Mouse (Mus musculus): Measurements from ENCODE around the gene Vcl. TPM values are rescaled to one million over a fixed set of nuclear protein-coding genes. Genes with fewer than 3 reads are reported as not detected.
A peak's percentile ranks its signal among the peaks of the same experiment; 100 is the strongest.

Vcl gene
- polyA plus RNA-seq, 1 experiment from 2014 or later, result 9.0 TPM

DNA sequence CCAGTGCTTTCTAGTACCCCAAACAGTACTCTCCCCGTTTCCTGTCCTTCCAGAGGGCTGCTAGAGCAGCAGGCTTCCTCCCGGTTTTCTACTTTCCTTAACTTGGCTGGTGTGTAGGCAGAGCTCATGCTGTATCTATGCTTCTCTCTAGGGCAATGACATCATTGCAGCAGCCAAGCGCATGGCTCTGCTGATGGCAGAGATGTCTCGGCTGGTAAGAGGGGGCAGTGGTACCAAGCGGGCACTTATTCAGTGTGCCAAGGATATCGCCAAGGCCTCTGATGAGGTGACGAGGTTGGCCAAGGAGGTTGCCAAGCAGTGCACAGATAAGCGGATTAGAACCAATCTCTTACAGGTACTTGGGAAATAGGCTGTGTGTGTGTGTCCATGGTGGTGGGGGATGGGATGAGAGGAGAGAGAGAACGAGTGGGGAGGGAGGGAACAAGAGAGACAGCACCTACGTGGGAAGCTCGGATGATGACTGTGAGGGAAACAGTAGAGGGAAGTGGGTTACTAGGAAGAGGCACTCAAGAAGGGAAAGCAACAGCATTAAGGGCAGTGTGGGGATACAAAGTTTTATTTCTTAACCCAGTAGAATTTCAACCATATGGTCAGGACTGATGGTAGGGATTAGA, 99.9 kb downstream of the Vcl start:
- Histone ChIP-seq H3K27me3 (no peaks in the 10 kb centered on the region), H3K9me3 (no peaks in the 10 kb centered on the region), H3K4me3 (no peak overlapping the region), H3K36me3 (peaks cover 31% of the 10 kb centered on the region), H3K27ac (replicated peaks) (no peak overlapping the region), H3K9ac (replicated peaks) (no peak overlapping the region), H3K4me2 (replicated peaks) (no peak overlapping the region), H3K4me1 (no peaks in the 10 kb centered on the region)
- WGBS, result 88% methylated on average over 11 of the region's 11 CpGs
- no peak for ATAC-seq (replicated peaks)

DNA sequence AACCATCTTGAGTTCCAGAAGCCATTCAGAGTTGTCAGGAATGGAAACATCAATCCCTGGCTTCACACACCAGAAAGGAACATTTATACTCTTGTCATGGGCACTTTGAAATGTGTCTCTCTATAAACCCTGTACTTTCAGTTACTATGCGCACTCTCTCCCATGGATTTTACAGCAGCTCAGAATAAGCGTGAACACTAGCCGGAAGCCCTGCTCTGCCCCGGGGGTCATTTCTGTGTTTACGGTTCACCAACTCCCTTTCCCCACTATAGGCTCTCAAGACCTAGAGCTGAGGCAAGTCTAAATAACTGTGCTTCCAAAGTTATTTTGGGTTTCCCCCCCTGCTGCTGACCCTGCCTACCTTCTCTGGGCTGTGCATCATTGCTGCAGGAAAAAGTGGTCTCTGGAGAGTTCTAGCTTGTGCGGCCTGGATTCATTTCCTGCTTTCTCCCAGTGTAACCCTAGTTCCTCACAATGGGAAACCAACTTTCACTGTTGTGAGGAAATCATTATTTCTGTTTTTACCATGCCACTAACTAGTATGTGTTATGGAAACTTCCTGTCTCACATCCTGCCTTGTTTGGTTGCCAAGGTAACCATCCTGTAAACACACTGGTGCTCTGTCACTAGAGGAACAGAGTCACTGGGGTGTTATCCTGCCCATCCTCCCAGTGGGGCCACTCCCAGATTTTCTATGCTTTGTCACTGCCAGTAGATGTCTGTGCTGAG, 102.7 kb downstream of the Vcl start:
- no peak overlapping the region for H3K27ac ChIP-seq (replicated peaks)
- H3K27me3 ChIP-seq, result no peaks in the 10 kb centered on the region
- ATAC-seq (replicated peaks), result no peak
- WGBS, result 85% methylated on average over 6 of the region's 6 CpGs
- no peak overlapping the region for H3K9ac ChIP-seq (replicated peaks)
- H3K4me1 ChIP-seq, result no peaks in the 10 kb centered on the region
- H3K4me3 ChIP-seq, result no peak overlapping the region
- H3K4me2 ChIP-seq (replicated peaks), result no peak overlapping the region
- peaks cover 41% of the 10 kb centered on the region for H3K36me3 ChIP-seq
- H3K9me3 ChIP-seq, result no peaks in the 10 kb centered on the region

DNA sequence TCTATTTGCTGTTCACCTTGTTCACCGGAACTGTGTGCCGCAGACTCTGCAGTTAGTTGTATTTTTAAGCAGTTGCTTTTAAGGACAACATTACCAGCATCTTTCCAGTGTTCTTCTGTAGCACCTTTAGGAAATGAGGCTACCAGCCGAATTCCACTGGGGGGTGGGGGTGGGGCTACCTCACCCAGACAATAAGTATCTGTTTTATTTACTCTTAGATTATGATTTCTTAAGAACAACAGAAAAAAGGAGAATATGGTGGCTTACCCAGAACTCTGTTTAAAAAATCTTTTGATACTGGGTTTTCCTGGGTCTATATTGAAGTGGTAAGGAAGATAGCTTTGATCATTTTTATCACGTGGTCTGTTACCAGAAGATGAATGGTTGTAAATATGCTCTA, 105.1 kb downstream of the Vcl start:
- Histone ChIP-seq H3K4me2 (replicated peaks) (no peak overlapping the region), H3K27ac (replicated peaks) (no peak overlapping the region), H3K4me3 (no peak overlapping the region), H3K27me3 (no peaks in the 10 kb centered on the region), H3K9ac (replicated peaks) (no peak overlapping the region), H3K9me3 (no peaks in the 10 kb centered on the region), H3K4me1 (no peaks in the 10 kb centered on the region), H3K36me3 (peaks cover 55% of the 10 kb centered on the region)
- ATAC-seq (replicated peaks), result no peak
- 93% methylated on average over 4 of the region's 4 CpGs for WGBS

DNA sequence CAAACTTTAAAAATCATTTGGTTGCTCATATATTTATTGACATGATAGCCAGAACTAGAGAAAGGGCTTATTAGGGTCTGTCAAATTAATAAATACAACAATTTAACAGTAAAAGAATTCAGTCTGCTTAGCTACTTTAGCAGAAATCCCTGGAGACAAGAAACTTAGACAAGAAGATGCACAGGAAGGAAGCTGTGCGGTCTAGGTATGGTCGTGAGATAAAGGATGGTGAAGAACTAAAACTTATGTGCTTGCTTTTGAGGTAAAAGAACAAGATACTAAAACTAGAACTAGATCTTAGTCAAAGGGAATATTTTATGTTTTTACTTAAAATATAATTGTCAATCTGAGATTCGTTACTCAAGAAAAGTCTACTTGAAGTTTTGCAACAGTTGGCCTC, 105.6 kb downstream of the Vcl start:
- no peaks in the 10 kb centered on the region for H3K27me3 ChIP-seq
- no peak overlapping the region for H3K4me3 ChIP-seq
- no peaks in the 10 kb centered on the region for H3K4me1 ChIP-seq
- peaks cover 55% of the 10 kb centered on the region for H3K36me3 ChIP-seq
- ATAC-seq (replicated peaks), result no peak
- no peak overlapping the region for H3K4me2 ChIP-seq (replicated peaks)
- no peak overlapping the region for H3K9ac ChIP-seq (replicated peaks)
- no peak overlapping the region for H3K27ac ChIP-seq (replicated peaks)
- 93% methylated on average over 3 of the region's 3 CpGs for WGBS
- H3K9me3 ChIP-seq, result no peaks in the 10 kb centered on the region

DNA sequence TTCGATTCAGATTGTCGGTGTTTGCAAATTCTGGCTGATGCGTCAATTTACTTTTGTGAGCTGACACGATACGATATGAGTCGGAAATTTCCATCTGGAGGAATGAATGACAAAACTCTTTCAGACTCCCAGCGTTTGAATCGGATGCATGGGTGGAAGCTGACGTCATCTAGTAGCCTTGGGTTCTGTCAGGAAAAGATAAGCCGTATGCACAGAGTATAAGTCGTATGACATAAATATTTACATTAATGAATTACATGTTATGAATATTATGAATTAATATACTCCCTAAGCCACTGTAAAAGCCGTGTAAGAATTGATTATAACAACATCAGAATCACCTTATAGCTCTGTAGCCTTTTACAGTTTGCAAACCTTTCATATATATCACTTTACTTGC, 109.9 kb downstream of the Vcl start:
- peaks cover 52% of the 10 kb centered on the region for H3K36me3 ChIP-seq
- no peaks in the 10 kb centered on the region for H3K4me1 ChIP-seq
- H3K9me3 ChIP-seq, result no peaks in the 10 kb centered on the region
- no peak overlapping the region for H3K4me2 ChIP-seq (replicated peaks)
- H3K27ac ChIP-seq (replicated peaks), result no peak overlapping the region
- WGBS, result 95% methylated on average over 12 of the region's 12 CpGs
- H3K4me3 ChIP-seq, result no peak overlapping the region
- ATAC-seq (replicated peaks), result no peak
- no peaks in the 10 kb centered on the region for H3K27me3 ChIP-seq
- H3K9ac ChIP-seq (replicated peaks), result no peak overlapping the region

DNA sequence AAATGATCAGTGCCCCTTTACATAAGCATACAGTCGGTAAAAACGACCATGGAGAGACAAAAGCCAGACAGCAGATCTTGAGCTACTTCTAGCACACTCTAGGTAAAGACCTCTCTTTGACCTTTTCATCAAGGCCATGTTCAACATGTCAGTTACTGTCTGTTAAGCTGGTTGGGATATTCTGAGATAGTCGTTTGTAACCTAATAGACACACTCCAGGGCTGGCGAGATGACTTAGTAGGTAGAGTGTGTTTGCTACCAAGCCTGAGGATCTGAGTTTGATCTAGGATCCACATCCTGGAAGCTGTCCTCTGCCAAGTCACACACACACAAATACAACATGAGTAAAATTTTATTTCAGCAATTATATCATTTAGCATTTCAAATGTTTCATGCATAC, 110.4 kb downstream of the Vcl start:
- Histone ChIP-seq H3K4me2 (replicated peaks) (no peak overlapping the region), H3K4me1 (no peaks in the 10 kb centered on the region), H3K9ac (replicated peaks) (no peak overlapping the region), H3K36me3 (peaks cover 50% of the 10 kb centered on the region), H3K27ac (replicated peaks) (no peak overlapping the region), H3K9me3 (no peaks in the 10 kb centered on the region), H3K4me3 (no peak overlapping the region), H3K27me3 (no peaks in the 10 kb centered on the region)
- WGBS, result 85% methylated on average over 4 of the region's 4 CpGs
- no peak for ATAC-seq (replicated peaks)

DNA sequence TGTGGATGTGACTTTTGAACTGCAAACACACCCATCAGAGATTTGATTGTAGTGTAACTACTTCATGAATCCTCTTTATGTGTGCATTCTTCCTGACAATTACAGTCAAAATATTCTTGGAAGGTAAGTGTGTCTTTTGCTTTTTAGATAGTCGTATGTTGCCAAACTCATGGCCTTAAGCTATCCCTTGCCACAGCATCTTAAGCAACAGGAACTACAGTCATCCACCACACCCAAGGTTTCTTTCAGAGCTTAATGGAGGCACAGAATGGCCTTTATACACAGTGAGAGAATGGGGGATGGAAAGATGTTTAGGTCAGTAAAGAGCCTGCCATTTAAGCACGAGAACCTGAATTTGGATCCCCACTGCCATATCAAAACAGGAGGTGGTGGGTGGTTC, 118.6 kb downstream of the Vcl start:
- ATAC-seq (replicated peaks), result no peak
- Histone ChIP-seq H3K4me1 (peaks cover 16% of the 10 kb centered on the region), H3K27ac (replicated peaks) (no peak overlapping the region), H3K9me3 (no peaks in the 10 kb centered on the region), H3K4me3 (no peak overlapping the region), H3K27me3 (no peaks in the 10 kb centered on the region), H3K4me2 (replicated peaks) (no peak overlapping the region), H3K36me3 (peaks cover 17% of the 10 kb centered on the region; the same call in 1 of the 2 replicates), H3K9ac (replicated peaks) (no peak overlapping the region)
- WGBS, result 93% methylated on average over 2 of the region's 2 CpGs

DNA sequence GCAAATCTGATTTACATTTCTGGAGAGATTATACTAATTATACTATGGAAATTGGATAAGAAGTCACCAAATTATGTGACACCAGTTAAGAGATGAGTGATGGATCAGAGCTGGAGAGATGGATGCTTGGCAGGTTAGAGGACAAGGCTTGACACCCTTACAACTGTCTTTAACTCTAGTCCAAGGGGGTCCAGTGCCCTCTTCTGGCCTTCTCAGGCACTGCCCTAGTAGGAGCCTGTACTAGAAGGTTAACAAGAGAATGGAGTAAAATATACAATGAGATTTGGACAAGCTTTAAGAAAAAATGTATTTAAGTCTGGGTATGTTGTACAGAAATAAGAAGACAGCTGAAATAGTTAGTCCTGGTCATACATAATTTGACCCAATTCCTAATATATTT, 119.7 kb downstream of the Vcl start:
- H3K9ac ChIP-seq (replicated peaks), result no peak overlapping the region

DNA sequence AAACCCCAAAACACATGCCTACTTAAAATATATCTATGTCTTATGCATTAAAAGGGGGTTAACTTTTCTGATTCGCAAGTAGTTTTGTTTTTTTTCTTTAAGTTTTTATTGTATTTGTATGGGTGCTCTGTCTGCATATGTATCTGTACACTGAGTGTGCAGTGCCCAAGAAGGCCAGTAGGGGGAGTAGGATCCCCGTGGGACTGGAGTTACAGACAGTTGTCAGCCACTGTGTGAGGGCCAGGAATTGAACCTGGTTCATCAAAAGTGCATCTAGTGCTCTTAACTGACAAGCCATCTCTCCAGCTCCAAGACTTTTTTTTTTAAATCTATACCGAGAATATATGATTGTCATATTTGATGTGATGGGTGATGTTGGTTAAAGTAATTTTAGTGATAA, 121.5 kb downstream of the Vcl start:
- 0 out of 2 replicates have a peak, but pooled peaks cover 4% of the 10 kb centered on the region for H3K36me3 ChIP-seq
- H3K27ac ChIP-seq (replicated peaks), result no peak overlapping the region
- no peak overlapping the region for H3K4me3 ChIP-seq
- no peaks in the 10 kb centered on the region for H3K9me3 ChIP-seq
- ATAC-seq (replicated peaks), result no peak
- 74% methylated on average over 3 of the region's 3 CpGs for WGBS
- peaks cover 20% of the 10 kb centered on the region for H3K4me1 ChIP-seq
- H3K27me3 ChIP-seq, result no peaks in the 10 kb centered on the region
- H3K9ac ChIP-seq (replicated peaks), result no peak overlapping the region
- no peak overlapping the region for H3K4me2 ChIP-seq (replicated peaks)

More for the DNA sequence above, 119.7 kb downstream of the Vcl start:
- Histone ChIP-seq H3K4me2 (replicated peaks) (no peak overlapping the region), H3K27me3 (no peaks in the 10 kb centered on the region), H3K9me3 (no peaks in the 10 kb centered on the region), H3K4me3 (no peak overlapping the region), H3K4me1 (peaks cover 20% of the 10 kb centered on the region), H3K27ac (replicated peaks) (no peak overlapping the region), H3K36me3 (peaks cover 11% of the 10 kb centered on the region; the same call in 1 of the 2 replicates)
- no peak for ATAC-seq (replicated peaks)

DNA sequence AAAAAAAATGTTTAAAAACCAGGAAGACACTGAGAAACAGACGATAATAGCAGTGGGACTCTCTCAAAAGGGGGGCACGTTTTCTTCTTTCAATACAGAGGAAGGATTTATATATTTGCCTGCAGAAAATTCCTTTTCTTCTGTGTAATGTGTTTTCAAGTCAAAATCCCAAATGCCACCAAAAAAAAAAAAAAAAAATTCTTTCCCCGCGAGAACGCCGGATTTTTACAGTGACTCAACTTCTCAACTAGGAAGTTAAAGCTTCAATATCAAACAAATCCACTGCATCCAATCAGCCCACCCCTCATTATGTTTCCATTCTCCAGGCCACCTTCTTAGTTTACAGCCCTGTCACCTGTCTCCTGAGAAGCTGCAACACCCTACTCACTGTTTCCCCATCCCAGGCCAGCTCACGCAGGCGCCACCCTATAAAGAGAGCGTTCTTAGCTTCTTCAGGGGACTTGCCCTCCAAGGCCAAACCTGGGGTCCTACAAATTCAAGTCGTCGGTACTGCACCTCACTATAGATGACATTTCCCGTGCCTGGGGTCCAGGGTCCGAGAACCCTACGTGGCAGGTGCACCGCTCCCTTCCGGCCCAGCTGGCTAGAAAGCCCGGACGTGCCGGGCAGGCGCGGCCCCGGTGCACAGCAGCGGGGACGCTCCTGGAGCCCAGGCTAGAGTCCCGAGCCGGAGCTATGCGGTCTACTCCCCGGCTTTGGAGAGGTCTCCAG, 122.3 kb downstream of the Vcl start:
- ATAC-seq (replicated peaks), result peak; percentile 11; the same call in 1 of the 2 replicates
- peak overlapping the region; percentile 94 for H3K27ac ChIP-seq (replicated peaks)
- H3K9ac ChIP-seq (replicated peaks), result peak overlapping the region; percentile 73
- peak overlapping the region; percentile 71 for H3K4me3 ChIP-seq
- peaks cover 20% of the 10 kb centered on the region for H3K4me1 ChIP-seq
- peak overlapping the region; percentile 95 for H3K4me2 ChIP-seq (replicated peaks)
- no peaks in the 10 kb centered on the region for H3K9me3 ChIP-seq
- H3K27me3 ChIP-seq, result no peaks in the 10 kb centered on the region
- H3K36me3 ChIP-seq, result no peaks in the 10 kb centered on the region
- 10% methylated on average over 28 of the region's 28 CpGs for WGBS

DNA sequence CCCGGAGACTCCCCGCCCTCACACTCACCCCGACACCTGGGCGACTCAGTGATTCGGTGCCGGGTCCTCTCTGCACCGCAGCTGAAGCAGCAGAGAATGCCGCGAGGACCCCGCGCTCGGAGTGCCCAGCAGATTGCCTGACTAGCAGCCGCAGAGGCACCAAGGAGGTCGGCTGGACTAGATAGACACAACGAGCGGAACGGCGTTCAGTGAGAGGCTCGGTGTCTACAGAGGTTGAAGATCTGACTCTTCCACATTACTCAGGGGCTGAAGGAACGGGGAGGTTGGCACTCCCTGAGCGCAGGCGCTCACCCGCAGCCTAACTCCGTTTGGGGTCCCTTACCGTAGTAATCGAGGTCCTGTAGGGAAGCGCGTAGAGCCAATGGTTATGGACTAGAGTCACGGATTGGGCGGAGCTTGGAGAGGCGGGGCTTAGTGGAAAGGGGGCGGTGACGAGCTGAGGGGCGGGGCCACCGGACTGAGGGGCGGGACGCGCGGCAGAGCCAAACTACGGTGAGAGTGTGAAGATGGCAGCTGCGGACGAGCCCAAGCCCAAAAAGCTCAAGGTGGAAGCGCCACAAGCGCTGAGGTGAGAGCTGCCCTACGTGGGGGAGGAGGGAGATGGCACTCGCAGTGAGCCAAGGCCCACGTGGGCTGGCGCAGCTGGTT, 123.0 kb downstream of the Vcl start, which contains the start of the genes Ap3m1 and Adk:
TSS of gene Ap3m1 (minus strand) at position 397 of the 669 bp plus-strand sequence.
TSS of gene Adk (plus strand) at position 463 of the 669 bp plus-strand sequence.
- ATAC-seq (replicated peaks), result peak; percentile 98
- Histone ChIP-seq H3K27me3 (no peaks in the 10 kb centered on the region), H3K4me2 (replicated peaks) (peak within 1 kb of the TSS; percentile 95), H3K4me3 (peak within 1 kb of the TSS; percentile 71), H3K9ac (replicated peaks) (peak within 1 kb of the TSS; percentile 73), H3K27ac (replicated peaks) (peak within 1 kb of the TSS; percentile 94), H3K9me3 (no peaks in the 10 kb centered on the region), H3K4me1 (peaks cover 20% of the 10 kb centered on the region), H3K36me3 (no peaks in the 10 kb centered on the region)
- whole genome bisulfite sequencing, result under 1% methylated on average over 48 of the region's 48 CpGs

DNA sequence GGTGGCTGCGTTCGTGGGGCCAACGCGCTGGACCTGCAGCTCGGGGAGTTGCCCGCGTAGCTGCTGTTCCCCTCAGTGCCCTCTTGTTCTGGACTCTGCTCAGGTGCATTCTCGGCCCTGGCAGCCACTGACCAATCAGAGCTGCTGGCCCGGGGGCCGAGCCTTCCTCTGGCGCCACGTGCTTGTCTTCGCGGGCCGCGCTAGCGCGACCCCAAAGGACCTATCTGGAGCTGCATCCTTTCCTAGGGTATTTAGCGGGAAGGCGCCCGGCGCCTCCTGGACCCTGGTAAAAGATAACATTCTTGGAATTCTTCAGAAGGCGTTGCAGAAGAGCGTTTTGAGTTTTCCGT, 123.6 kb downstream of the Vcl start:
- peak overlapping the region; percentile 95 for H3K4me2 ChIP-seq (replicated peaks)
- H3K4me3 ChIP-seq, result peak overlapping the region; percentile 71
- no peaks in the 10 kb centered on the region for H3K36me3 ChIP-seq
- H3K27me3 ChIP-seq, result no peaks in the 10 kb centered on the region
- peak overlapping the region; percentile 94 for H3K27ac ChIP-seq (replicated peaks)
- H3K9ac ChIP-seq (replicated peaks), result peak overlapping the region; percentile 73
- 0% methylated on average over 25 of the region's 25 CpGs for WGBS
- H3K4me1 ChIP-seq, result peaks cover 20% of the 10 kb centered on the region
- peak; percentile 66; the same call in 1 of the 2 replicates for ATAC-seq (replicated peaks)
- no peaks in the 10 kb centered on the region for H3K9me3 ChIP-seq
